Mouse (Mus musculus): ENCODE measurements around the gene 5031439G07Rik.
A peak's percentile ranks its signal among the peaks of the same experiment; 100 is the strongest.

The 5031439G07Rik gene

DNA sequence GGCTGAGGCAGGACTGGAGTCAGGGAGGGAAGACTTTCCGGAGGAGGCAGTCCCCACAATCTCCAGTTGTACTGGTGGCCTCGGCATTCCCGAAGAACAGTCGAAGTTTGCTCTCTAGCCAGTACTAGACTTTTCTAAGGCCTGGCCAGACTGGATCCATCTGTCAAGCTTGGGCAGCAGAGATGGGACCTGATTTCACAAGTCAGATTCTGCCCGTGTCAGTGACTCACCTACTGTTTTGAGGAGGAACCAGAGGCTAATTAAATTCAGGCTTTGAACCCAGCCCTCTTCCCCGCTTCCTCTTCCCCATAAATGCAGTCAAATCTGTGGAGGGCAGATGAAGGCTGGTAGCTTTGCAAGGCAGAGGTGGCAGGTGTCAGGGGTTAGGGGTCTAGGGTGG lies 6.7 kb upstream of the 5031439G07Rik start:
- peak in 1 of 2 experiments; percentile 67 for DNase-seq (ENCODE audit: low spot score in 2 of 2)

DNA sequence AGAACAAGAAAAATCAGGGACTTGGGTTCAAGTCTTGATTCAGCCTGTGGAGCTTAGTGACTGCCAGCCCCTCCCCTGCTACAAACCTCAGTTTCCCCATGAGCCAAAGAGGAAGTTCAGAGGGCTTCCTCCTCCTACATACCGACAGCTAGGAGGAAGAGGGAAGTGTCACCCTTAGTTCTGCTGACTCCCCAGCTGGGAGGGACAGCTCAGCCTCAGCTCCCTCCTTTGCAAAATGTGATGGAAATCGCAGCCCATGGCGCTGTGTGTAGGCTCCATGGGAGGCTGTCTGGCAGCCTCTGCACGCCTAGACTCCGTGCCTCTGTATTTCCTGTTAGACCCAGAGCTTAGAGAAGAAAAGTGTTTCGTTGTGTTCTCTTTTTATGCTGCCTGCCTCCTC lies 6.1 kb upstream of the 5031439G07Rik start:
- DNase-seq (ENCODE audit: low spot score in 2 of 2): no peak

DNA sequence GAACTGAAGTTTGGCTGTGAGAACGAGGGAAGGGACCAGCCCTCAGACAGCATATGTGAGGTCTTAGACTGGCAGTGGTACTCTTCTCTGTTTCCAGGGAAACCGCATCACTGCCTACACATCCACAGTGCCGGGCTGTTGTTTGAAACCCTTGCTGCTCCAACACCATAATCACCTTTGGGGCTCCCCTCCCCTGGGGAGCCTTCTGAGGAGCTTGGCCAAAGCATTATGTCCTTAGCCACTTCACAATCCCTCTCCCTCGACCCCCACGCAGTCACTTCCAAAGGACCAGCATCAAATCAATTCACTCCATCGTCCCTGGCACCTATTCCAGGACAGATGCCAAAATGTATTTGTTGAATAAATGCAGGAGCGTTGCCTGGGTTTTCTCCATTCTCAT lies 1.4 kb upstream of the 5031439G07Rik start:
- no peak for DNase-seq (ENCODE audit: low spot score in 2 of 2)

DNA sequence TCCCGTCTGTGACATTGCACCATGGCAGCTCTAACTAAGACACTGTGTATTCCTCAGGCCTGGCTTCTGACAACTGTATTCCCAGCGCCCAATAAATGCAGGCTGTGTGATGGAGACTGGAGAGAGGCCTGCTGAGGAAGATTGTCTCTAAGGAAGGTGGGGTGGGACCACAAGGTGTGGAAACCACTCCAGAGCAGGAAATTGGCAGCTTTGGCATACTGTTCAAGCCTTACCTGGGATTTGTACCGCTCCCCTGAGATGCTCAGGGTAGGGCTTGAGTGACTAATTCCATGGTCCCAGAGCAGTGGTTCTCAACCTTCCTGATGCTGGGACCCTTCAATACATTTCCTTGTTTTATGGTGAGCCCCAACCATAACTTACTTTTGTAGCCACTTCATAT lies 747 bp upstream of the 5031439G07Rik start:
- DNase-seq (ENCODE audit: low spot score in 2 of 2): no peak

DNA sequence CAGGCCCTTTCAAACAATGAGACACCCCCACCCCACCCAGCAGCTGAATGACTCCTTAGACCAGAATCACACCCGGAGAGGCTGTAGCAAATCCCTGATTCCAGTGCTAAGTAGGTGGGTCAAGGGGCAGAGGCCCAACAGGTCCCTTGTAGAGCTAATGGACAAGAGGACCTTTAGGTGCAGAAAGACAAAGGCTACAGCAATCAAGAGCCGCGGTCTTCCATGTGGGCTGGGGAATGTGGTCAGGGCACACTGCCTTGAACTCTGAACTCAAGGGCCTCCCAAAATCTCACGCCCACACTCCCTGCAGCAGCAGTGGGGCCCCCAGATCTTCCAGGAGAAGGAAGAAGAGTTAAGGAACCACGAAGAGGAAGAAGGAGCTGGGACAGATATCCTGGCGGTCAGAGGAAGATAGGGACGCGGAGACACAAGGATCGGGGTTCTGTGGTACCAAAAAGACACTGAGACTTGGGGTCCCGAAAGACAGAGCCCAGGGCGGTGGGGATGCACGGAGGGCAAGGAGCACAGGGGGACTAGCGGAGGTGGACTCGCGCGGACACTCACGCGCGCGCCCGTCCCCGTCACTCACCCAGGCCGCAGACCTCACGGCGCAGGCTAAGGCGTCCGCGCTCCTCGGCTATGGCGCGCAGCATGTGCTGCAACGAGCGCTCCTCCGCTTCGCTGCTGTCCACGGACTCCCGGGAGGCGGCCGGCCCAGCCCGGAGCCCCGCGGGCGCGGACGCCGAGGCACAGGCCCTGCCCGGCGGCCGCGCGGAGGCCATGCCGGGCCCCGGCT lies 1.1 kb downstream of the 5031439G07Rik start:
- DNase-seq (ENCODE audit: low spot score in 2 of 2): peak in 1 of 2 experiments; percentile 53

DNA sequence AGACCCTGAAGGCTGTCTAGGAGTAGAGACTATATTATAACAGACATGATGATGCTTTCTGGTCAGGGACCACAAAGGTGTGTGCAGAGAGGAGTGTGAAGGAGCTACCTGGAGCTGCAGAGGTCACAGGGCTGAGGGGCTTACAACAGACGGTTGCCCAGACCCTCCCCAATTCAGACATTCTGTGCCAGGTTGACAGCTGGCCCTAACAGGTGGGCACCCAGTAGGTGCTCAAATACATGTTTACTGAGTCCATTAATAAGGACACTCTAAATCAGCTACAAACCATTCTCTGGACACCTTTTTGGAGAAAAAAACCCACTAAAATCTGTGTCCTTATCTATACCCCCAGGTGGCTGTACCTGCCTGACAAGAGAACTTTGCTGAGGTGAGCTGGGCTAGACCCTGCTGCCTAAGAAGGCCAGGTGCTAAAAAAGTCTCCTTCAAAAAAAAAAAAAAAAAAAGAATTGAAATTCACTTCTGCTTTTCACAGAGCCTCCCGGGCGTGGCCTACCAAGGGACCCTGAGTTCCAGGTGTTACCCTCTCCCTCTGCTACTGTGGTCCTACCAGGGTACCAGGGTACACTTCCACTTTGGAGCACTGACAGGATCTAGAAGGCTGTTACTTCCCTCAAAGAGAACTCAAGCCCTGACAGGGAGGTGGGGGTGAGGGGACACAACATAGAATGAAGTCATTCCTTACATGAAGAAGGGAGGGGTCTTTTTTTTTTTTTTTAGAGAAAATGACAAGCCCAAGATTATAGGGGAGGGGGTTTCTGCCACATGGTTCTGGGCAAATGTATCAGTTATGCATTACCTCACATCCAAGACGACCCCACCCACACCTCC lies 2.0 kb downstream of the 5031439G07Rik start:
- DNase-seq (ENCODE audit: low spot score in 2 of 2): no peak

DNA sequence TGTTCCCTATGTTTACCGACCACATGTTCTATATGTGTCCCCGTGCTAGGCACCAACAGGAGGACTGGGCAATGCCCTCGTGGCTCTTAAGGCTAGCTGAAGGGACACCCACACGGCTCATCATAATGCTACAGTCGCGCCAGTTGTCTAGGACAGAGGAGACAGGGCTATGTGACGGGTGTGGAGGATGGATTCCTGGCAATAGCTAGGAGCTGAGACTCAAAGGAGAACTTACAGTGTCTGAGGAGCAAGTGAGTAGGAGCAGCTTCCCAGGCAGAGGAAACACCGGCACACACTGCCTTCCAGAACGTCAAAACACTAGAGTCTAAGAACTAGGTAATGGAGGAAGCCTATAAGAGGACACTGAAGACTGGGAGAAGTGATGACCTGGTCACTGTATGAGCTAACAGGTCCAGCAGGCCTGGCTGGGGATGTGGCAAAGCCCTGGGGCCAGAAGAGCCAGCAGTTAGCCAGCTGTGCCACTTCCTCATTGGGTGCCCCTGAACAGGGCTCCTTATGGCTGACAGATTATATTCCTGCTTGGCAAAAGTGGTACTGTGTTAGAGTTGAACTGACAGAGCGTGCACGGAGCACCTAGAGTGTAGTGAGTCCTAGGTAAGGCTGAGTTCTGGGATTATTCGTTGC lies 2.7 kb downstream of the 5031439G07Rik start:
- no peak for DNase-seq (ENCODE audit: low spot score in 2 of 2)

DNA sequence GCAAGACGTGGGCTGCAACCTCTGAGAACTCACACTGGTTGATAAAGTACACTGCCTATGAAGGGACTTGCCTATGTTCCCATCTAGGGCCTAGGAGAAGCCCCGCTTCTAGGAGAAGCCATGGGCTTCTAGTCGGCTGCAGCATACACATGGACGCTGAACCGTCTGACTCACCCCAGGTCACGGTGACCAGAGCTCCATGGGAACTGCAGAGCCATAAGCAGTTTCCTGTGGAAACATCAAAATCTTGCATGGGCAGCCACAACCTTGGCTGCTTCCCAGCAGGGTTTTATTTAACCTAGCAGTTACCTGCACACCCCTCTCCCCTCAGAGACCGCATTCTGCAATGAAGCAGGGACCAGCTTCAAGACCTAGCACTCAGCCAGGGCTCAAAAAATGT lies 4.6 kb downstream of the 5031439G07Rik start:
- no peak for DNase-seq (ENCODE audit: low spot score in 2 of 2)

DNA sequence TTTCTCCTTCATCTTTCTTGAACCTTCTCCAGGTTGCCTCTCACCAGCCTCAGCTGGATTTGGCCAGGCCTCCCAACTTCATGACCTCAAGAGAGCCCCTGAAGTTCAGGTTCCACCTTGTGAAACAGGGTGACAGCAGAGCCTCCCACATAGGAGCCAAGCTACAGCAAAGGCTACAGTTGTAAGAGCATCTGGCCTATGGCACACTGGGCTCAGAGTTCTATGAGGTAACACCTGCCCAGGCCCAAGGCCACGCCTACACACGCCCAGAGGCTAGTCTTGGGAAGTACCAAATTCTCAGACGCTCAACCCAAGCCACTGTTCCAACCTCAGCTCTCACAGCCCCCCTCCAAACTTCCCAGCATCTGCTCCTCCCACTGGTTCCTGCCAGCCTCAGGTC lies 5.5 kb downstream of the 5031439G07Rik start:
- peak in 1 of 2 experiments; percentile 32 for DNase-seq (ENCODE audit: low spot score in 2 of 2)

DNA sequence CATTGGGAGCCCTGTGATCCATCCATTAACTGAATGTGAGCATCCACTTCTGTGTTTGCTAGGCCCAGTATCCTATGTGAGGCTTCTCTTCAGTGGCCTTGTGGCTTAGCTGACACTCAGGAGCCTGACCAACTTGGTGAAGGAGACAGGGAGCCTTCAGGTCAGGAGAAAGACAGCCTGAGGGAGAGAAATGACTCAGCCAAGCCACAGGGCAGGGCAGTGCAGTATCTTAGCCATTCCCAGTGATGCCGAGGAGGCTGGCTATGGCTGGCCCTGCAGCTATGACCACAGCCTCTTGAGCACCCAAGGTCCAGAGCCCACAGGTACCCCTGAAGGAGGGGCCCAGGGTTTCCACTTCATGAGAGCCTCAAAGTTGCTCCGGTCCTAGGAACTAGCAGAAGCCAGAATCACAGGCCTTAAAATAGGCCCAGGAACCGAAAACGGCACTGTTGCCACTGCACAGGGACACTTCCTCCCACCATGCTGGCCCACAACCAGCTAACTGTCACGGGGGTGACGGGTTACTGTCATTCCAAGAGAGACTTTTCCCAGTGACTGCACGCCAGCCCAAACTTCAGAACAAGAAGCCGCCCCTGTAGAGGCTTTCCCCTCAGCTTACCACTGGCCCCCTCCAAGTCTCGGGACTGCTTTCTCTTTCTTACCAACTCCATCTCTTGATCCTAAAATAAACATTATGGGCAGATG lies 6.6 kb downstream of the 5031439G07Rik start:
- no peak for DNase-seq (ENCODE audit: low spot score in 2 of 2)

DNA sequence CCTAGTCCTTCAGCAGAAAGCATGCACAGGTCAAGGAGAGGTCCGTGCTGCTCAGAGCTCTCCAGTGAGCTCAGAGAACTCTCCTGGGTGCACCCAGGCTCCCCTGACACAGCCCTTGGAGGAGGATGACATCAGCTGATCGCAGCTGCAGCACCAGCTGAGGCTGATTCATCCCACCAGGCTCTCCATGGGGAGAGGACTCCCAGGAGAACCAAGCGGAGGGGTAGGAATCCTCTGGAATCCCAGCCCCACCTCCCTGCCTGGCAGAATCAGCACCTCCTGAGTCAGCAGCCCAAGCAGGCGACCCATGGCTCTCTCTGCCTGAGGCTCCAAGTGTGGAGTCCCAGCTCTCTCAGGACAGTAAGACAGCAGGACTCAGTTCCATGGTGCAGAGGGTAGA lies 12.6 kb downstream of the 5031439G07Rik start:
- DNase-seq (ENCODE audit: low spot score in 2 of 2): peak in 1 of 2 experiments; percentile 25

DNA sequence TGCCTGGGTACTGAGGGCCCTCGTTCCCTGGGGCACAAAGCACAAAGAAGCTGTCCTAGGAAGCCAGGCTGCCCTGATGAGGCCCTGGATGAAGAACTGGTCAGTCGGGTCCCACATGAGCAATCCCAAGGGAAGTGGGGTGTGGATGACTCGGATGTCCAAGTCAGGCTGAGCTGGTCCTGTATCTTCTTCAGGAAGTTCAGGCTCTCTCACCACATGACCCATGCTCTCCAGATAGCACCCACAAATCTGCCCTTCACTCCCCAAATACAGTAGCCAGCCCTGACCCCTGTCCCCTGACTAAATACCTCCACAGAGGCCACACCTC lies 14.8 kb downstream of the 5031439G07Rik start:
- no peak for DNase-seq (ENCODE audit: low spot score in 2 of 2)

DNA sequence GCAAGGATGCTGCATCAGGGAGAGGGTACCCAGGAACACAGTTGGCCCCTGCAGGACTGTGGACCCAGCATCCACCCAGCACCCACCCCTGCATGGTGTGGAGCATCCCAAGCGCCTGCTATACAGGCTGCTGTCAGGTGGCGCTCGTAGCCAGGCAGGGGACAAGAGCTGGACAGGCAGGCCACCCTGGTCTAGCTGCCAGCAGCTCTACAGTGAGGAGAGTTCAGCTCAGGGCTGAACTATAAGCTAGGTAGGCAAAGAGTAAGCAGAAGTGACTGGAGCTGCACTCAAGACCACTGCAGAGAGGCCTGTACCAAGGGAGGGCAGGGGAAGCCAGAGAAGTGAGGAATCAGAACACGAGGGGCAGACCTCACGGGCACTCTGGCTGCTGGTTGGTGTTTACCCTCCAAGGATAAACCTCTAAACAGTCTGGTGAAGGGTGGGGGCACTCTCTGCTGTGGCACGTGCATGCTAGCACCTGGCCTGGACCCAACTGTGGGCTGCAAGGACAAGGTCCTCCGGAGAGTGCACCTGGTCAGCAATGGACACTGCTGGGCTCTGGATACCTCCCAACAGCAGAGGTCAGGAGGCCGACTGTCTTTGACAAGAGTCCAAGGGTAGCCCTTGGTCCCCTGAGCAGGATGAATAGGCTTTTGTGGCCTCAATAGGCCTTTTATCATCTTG lies 15.3 kb downstream of the 5031439G07Rik start:
- DNase-seq (ENCODE audit: low spot score in 2 of 2): no peak

DNA sequence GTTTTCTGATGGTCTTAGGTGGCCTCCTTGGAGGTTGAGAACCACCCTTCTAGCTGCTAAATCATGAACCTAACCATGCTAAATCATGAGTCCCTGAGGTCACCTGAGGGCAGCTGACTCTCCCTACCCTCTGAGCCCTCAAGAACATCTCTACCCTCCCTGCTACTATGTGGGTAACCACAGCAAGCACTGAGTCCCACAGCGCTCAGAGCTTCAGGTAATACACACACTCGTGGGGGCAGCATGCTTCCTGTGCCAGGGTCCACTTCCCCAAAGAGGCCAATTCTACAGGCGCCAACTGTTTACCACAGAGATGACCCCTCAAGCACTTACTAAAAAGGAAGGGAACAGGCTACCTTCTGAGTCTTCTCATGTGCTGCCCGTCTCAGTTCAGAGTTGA lies 19.8 kb downstream of the 5031439G07Rik start:
- DNase-seq (ENCODE audit: low spot score in 2 of 2): no peak

DNA sequence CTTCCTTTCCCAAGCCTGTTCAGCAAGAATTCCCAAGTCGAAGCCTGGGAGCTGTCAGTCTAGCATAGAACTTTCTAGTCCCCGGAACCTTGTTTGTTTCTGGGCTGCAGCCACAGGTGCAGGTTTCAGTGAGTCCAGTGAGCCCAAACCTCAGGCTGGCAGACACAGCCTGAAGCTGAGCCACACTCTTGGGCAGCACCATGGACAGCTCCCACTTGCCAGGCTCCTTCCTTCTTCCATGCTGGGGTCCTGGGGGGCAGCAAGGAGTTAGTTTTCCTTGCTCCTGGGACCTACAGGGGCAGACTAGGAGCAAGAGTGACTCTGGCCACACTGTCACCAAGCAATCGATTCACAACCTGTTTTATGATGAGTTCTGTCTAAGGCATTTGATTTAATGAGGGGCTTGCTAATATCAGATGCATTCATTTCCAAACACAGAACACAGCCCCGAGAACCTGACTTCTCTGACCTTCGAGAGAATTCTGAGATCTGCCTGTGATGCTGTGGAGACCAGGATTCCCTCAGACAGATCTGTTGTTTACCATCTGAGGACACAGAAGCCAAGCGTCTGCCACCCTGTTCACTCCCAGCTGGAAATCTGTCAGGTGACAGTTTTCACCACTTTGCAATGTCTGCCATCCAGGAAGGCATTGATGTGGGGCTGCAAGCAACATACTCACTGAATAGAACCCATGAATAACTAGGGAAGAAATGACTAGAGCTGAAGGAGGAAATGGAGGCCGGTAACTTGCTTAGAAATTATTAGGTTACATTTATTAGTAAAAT lies 22.6 kb downstream of the 5031439G07Rik start:
- DNase-seq (ENCODE audit: low spot score in 2 of 2): no peak

DNA sequence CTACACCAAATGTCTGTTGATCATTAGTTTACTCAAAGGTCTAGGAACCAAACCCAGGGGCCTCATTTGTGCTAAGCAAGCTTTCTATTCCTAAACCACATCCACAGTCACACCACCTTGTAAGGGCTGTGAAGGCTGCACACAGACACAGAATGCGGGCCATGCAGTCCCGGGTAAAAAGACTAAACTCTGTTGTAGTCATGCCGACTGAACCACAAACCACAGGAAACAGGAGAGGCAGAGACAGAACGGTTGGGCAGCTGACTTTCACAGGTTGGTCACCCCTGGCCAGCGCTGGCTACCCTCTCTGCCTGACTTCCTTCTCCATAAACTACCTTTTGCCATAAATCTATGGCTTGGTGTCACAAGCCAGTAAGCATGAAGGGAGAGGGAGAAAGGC lies 23.6 kb downstream of the 5031439G07Rik start:
- DNase-seq (ENCODE audit: low spot score in 2 of 2): no peak

DNA sequence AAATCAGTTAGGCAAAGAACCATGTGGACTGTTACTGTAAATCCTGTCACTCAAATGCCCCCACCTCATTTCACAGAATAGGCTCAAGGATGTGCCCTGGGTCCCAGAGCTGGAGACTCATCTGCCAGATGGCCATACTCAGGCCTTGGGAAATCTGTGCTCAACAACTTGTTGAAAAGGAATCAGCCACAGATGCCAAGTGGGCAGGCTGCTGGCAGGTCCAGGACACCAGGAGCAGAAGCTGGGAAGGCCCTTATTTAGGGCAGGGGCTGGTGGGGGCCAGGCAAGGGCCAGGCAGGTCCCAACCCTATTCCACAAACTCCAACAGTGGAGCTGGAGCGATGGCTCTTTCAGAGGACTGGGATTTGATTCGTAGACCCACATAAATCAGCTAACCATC lies 25.8 kb downstream of the 5031439G07Rik start:
- no peak for DNase-seq (ENCODE audit: low spot score in 2 of 2)

DNA sequence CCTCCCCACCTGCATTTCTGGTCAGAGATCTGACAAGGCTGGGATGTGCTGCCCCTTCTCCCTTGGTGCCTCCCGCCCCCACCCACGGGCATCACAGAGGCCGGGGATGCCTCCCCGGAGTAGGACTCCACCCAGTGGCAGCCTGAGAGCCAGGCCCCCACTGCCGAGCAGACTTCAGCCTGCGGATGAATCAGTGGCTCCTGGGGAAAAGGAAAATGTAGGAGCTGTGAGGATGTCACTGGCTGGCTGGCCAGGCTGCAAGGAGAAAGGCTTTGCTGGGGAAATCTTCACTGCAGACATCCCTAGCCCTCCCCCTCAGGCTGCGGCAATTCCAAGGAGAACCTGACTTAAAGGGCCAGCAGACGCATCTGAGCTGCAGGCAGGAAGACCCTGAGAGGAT lies 27.7 kb downstream of the 5031439G07Rik start:
- no peak for DNase-seq (ENCODE audit: low spot score in 2 of 2)

DNA sequence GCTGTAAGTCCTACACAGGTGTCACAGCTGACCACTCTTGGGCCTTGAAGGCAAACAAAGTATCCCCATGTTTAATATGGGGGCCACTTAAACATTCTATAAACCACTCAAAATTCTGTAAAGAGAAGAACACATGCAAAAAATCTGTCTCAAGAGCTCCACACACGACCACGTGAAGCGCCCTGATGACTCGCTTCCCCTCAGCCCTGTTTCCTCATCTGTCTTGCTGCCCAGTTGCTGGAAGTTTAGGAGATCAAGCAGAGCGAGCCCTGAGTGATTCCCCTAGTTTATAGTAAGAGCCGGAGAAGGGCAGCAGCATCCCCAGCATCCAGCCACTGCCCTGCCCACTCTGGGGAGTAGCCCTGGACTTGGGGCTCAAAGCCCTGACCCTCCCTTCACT lies 28.5 kb downstream of the 5031439G07Rik start:
- DNase-seq (ENCODE audit: low spot score in 2 of 2): no peak

DNA sequence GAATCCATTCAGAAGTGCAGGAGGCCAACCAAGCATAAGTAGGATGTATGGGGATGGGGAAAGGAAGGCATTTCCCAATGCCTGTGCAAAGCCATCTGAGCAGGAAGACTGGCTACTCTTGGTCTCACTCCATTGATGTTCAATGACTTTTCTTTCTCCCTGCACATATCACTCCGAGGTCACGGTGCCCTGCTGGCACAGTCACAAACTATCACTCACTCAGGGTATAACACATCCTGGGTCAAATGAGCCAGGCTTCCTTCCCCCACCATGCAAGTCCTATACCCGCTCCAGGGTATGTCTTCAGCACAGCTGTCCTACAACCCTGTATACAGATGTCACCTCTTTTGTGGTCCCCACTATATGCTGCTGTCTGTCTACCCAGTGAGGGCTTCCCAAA lies 30.0 kb downstream of the 5031439G07Rik start:
- DNase-seq (ENCODE audit: low spot score in 2 of 2): no peak

DNA sequence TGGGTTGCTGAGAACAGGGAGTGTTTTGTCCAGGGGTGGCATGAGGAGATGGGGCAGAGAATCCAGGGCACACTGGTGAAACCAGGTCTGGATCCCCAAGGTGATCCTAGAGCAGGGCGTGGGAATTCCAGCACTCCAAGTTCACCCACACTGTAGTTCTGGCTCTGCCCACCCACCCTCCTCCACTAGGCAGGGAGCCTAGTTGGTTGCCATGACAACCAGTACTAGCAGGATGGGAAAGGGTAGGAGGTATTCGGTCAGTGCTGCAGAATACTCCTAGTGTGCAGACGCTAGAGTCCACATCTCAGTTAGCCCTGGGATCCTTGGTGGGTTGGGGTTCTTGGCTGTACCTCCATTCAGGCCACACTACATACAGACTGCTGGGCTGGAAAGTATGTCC lies 30.5 kb downstream of the 5031439G07Rik start:
- no peak for DNase-seq (ENCODE audit: low spot score in 2 of 2)
